Mouse (Mus musculus) lung, adult 2 months (tissue): ENCODE measurements around the gene Cir1.

Source experiments
- CTCF ChIP-seq: fragments of 200-500 bp; IDR thresholded peaks from 2 replicates; pipeline ENCODE4 v1.5.1; 2011; ENCODE audit warnings: mild to moderate bottlenecking, low read length, control low read depth; ENCODE audit not compliant: insufficient read depth
- POLR2A ChIP-seq: fragments of 200-500 bp; IDR thresholded peaks from 2 replicates; pipeline ENCODE4 v1.6.1; 2011; ENCODE audit warnings: low read depth, mild to moderate bottlenecking, control low read depth, low read length, borderline replicate concordance; ENCODE audit errors: extremely low read depth

- no peak for TF ChIP-seq POLR2A
- TF ChIP-seq CTCF: no peak
Measured at GRCm38 (mm10) chr2:73295023-73295422, 17.5 kb downstream of the Cir1 start.
